Mouse (Mus musculus): ENCODE measurements at regions not wholly inside any gene's neighbourhood (a gene's known extent, or its start where the extent isn't known, plus 50 kb on each side); places are given as distances from the start of the nearest gene placed in this dataset.

- no peak for TF ChIP-seq CTCF (IDR thresholded peaks at IDR 0.05; ENCODE audit: extremely low read depth, insufficient read depth, insufficient read length, insufficient replicate concordance)
- TF ChIP-seq POLR2A (IDR thresholded peaks at IDR 0.05; ENCODE audit: low read depth, low read length) = no peak
These were observed 177.8 kb downstream of the Efcab1 start for GRCm38 (mm10) chr16:15084147-15084752.

All from spleen, adult 2 months (tissue).